8 mouse cellular contexts compared by ENCODE assay signal in genomic region chr9:57072989-57073789, GRCm38 (mm10). TPM values are rescaled to one million over a fixed set of nuclear protein-coding genes. Genes with fewer than 3 reads are reported as not detected.
DNase-seq lines count a peak whose midpoint lies in the region; ATAC-seq lines count a peak whose summit lies in the region.

No protein-coding gene starts in this region.

- H3K27ac ChIP-seq in hindbrain, embryonic 14.5 days, result peak overlapping the region; percentile 93

- peak overlapping the region; percentile 68 for H3K4me3 ChIP-seq in hindbrain, embryonic 14.5 days (replicated peaks; ENCODE audit: low read length)

- peak overlapping the region; percentile 87 for H3K4me2 ChIP-seq in hindbrain, embryonic 14.5 days (replicated peaks)

- WGBS in hindbrain, embryonic 14.5 days, result under 1% methylated on average over 45 of the region's 54 CpGs

- no peaks in the 10 kb centered on the region for H3K9me3 ChIP-seq in hindbrain, embryonic 14.5 days (ENCODE audit: control insufficient read depth, low read length)

- peak; percentile 71 for ATAC-seq in hindbrain, embryonic 14.5 days (ENCODE audit: low FRiP score)

- H3K4me1 ChIP-seq in hindbrain, embryonic 14.5 days (replicated peaks; ENCODE audit: control insufficient read depth, insufficient read depth, low read length), result peaks cover 33% of the 10 kb centered on the region

- no peaks in the 10 kb centered on the region for H3K27me3 ChIP-seq in hindbrain, embryonic 14.5 days (ENCODE audit: control insufficient read depth, insufficient read depth, low read length)

- H3K9ac ChIP-seq in hindbrain, embryonic 14.5 days, result peak overlapping the region; percentile 71

- peak; percentile 100 for DNase-seq in R1 (ENCODE audit: low read depth, low spot score)
- DNase-seq in cerebellum, postnatal 25 days, result peak; percentile 94
- DNase-seq in frontal cortex, postnatal 25 days (ENCODE audit: low spot score in 2 of 2), result peak; percentile 77 to 92
- peak; percentile 97 for DNase-seq in hindbrain, embryonic 14.5 days (ENCODE audit: low spot score)
- peak; percentile 94 for DNase-seq in layer of hippocampus, postnatal 36 days
- DNase-seq in lung, postnatal 36 days, result peak; percentile 100
- DNase-seq in retina, postnatal 1 day, result peak; percentile 100
- peak; percentile 89 to 96 for DNase-seq in urinary bladder, adult 18-20 months (ENCODE audit: low spot score in 2 of 2)

- H3K36me3 ChIP-seq in hindbrain, embryonic 14.5 days (replicated peaks; ENCODE audit: control insufficient read depth, insufficient read depth), result no peaks in the 10 kb centered on the region; the same call in 1 of the 2 replicates

RNA-seq across cellular contexts. Expression of gene Sin3a, which starts 1.3 kb away (rescaled TPM):
- polyA plus RNA-seq in hindbrain, embryonic 14.5 days (2014; fragmentation: Nextera tagmentation; extraction: Ambion mirVana), result 28.2 and 29.7 TPM in 2 replicates
- total RNA-seq in layer of hippocampus, postnatal 36 days (2021), result 10 to 100 TPM; 35.5 to 37.1 TPM

RNA-seq across cellular contexts. Expression of gene Man2c1, which starts 57.3 kb away (rescaled TPM):
- polyA plus RNA-seq in hindbrain, embryonic 14.5 days (2014; fragmentation: Nextera tagmentation; extraction: Ambion mirVana), result 44.3 and 47.9 TPM in 2 replicates
- 100 to 1,000 TPM; 145 to 168 TPM for total RNA-seq in layer of hippocampus, postnatal 36 days (2021)

Comparison
In these comparisons a context has a peak if more than half of its experiments do, and no peak if none do; other contexts are left out.
1. Peak in every context shown above with its lines: DNase-seq, ATAC-seq, H3K4me3 ChIP-seq and H3K27ac ChIP-seq.